Mouse (Mus musculus) heart, adult 2 months (tissue): ENCODE measurements around the gene Aox4.

ENCODE experiments used
- CTCF ChIP-seq: fragments of 200-600 bp; IDR thresholded peaks from 2 replicates; pipeline ENCODE4 v1.8.1; 2022; ENCODE audit warnings: antibody characterized with exemption, mild to moderate bottlenecking, moderate library complexity
- POLR2A ChIP-seq: fragments of 200-500 bp; IDR thresholded peaks from 2 replicates; pipeline ENCODE4 v1.6.1; 2011; ENCODE audit warnings: mild to moderate bottlenecking, low read depth, low read length, control low read depth; ENCODE audit not compliant: insufficient read depth

- TF ChIP-seq POLR2A (no peak), CTCF (no peak)
Measured at GRCm38 (mm10) chr1:58198386-58198785, 11.8 kb upstream of the Aox4 start.
